Mouse (Mus musculus): ENCODE measurements around the gene Rnf2.

DNA sequence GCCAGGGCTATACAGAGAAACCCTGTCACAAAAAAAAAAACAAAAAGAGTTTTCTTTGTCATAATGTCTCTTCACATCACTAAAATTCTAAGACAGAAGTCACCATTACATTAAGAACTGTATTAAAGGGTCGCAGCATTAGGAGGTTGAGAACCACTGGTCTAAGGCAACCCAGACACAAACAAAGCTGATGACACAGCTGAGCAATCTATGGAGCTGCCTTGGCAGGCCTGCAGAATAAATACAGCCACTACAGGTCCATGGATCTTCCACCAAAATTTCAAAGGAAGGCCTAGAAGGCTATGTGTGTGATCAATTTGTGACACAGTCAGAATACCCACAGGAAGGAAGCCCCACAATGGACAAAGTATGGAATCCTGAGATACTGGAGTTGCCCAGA, 18.3 kb downstream of the Rnf2 start:
- TF ChIP-seq POLR2A (IDR thresholded peaks at IDR 0.05; ENCODE audit: insufficient read depth, low read length) (no peak), CTCF (IDR thresholded peaks at IDR 0.05; ENCODE audit: low read depth, low read length) (no peak), EP300 (IDR thresholded peaks at IDR 0.05; ENCODE audit: insufficient read depth, low read depth, low read length) (no peak)

All from ES-Bruce4 (cell line).